Mouse (Mus musculus) urinary bladder, postnatal 14 days (tissue): Measurements from ENCODE around the gene Maf.
A peak's percentile ranks its signal among the peaks of the same experiment; 100 is the strongest.

Experiments
- DNase-seq: peaks from one replicate; pipeline ENCODE4 v3.0.0; 2021; ENCODE audit warnings: low spot score

Gene Maf

DNA sequence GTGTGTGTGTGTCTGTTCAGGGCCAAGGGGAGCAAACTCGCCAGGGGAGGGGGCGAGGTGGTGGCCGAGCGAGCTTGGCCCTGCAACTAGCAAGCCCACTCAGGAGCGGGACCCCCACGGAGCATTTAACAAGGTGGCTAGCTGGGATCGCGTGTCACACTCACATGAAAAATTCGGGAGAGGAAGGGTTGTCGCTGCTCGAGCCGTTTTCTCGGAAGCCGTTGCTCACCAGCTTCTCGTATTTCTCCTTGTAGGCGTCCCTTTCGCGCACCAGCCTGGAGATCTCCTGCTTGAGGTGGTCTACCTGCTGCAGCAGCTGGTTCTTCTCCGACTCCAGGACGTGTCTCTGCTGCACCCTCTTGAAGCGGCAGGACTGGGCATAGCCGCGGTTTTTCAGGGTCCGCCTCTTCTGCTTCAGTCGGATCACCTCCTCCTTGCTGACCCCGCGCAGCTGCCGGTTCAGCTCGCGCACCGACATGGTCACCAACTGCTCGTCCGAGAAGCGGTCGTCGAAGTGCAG is 1.9 kb downstream of the Maf start:
- DNase-seq, result peak; percentile 57

DNA sequence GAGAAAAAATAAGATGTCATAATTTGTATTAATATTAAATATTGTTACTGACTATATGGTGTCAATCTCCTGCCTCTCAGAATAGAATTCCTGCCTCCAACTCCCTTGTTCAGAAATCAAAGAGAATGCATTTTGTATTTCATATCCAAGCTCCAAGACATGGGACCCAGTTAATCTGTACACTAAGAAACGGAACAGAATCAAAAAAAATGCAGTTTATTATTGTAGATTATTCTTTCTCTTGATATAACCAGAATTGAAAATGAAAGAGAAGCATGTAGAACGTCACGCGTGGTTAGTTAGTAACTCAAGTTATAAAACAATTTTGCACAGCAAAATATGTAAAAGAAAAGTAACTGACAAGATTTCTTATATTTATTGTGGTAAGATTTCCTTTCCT is 4.5 kb downstream of the Maf start:
- DNase-seq, result no peak

DNA sequence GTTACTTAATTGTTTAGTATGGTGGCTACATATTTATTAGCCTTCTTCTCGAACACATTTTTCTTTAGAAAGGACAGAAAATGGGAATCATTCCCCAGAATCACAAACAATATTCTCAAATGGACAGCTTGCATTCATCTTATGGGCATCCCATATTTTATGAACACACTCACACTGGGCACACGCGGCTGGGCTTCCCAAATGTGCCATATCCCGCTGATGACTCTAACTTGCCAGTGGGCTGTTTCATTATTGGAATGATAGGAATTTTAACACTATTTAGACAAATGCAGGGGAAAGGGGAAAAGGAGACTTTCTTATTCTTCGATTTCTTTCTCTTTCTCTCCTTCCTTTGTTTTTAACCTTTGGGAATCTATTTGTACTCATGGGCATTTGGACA is 6.6 kb downstream of the Maf start:
- DNase-seq, result no peak

DNA sequence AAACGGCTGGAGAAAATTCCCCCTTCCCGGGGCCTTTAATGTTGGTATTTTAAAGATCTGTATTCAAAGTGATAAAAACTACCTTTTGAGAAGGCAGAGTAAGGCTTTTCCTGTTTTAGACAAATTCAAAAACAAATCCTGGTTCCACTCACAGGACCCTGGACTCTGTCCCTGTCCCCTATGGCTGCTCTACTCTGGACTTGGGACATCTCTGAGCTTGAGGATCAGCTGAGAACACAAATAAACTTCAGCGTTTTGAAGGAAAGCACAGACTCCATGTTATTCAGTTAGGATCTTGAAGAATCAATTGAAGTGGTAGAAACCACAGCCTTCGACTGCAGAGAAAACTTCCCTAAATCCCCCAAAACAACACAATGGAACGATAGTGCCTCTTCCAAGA is 8.4 kb downstream of the Maf start:
- no peak for DNase-seq

GRCm38 (mm10) chr8:115697410-115697809 is 10.2 kb downstream of the Maf start:
- DNase-seq, result no peak

DNA sequence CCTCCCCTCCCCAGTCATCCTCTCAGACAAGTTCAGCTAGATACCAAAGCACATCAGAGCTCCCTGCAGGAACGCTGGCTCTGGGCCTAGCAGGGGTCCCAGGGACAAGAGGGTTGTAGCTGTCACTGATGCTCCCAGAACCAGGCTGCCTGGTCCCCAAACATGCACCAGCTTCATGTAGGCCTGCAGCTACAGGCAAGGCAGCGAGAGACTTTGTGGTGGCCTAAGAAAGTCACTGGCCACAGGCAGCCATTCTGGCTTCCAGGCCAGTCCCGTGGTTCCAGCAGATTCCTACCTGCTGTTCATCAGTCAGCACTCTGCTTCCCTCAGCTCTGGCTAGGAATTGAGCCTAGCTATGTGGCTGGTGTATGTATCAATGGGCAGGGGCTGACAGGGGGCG is 10.9 kb downstream of the Maf start:
- no peak for DNase-seq

- no peak for DNase-seq
These were observed 20.2 kb downstream of the Maf start for GRCm38 (mm10) chr8:115687349-115687748.

GRCm38 (mm10) chr8:115683309-115683708 is 24.3 kb downstream of the Maf start:
- no peak for DNase-seq

GRCm38 (mm10) chr8:115679539-115679938 is 28.1 kb downstream of the Maf start:
- no peak for DNase-seq

DNA sequence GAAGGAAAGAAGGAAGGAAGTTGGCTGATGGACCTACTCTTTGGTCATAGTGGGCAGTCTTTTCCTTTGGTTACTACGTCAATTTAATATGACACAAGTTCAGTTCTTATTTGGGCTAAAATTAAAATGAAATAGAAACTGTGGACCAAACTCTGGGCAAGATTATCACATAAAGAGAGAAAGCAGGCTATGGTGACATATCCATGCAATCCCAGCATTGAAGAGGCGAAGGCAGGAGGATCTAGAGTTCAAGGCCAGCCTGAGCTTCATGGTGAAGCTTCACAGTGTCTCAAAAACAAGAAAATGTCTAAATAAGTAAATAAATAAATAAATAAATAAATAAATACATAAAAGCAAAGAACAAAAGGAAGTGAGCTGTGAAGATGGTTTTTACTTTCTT is 42.7 kb downstream of the Maf start:
- DNase-seq, result no peak

GRCm38 (mm10) chr8:115650110-115650521 is 57.5 kb downstream of the Maf start:
- DNase-seq, result no peak

- no peak for DNase-seq
These were observed 62.5 kb downstream of the Maf start for GRCm38 (mm10) chr8:115645139-115645538.

DNA sequence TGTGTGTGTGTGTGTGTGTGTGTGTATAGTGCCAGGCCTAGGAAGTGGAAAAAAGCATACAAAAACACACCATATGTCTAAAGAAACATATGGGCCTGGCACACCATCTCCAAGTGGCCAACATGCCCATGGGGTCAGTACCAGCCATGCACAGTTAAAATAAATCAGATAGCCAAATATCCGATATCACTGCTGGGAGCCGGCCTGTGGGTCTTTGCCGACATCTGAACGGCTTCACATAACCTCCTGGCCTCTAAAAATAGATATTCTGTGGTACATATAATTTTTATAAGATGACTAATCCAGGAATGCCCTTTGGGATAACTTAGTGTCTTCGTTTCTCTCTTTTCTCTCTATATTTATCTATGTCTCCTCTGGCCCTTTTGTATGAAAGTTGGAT is 65.7 kb downstream of the Maf start:
- DNase-seq, result no peak

DNA sequence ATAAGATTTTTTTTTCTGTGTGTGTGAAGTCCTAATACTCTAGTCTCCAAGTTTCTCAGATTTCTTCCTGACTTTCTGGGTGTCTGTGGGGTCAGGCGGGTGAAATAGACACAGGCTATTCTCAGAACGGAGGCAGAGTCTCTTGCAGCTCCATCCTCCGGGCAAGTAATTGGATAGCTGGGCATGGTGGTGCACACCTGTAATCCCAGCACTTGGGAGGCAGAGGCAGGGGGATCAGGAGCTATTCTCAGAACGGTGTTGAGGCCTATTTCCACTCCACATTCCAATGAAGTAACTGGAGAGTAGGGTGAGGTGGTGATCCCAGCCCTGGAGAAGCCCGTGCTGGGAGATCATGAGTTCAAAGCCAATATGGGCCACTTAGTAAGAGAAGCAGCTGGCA is 67.6 kb downstream of the Maf start:
- DNase-seq, result no peak

DNA sequence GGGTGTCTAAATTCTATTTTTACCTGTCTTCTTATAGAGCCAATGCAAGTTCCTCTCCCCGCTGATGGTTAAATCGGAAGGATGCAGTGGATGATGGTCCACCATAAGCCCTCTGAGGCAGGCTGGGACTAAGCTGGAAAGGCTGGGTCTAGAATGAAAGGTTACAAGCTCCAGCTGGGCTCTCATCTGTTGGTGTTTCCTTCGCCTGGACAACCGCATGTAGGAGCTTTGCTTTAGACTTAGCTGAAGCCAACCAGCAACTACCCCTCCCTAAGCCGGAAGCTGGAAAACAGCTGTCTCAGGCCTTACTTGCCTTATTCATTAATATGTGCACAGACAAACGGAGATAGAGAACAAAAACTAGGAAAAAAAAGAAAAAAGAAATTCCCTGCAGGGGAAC is 70.8 kb downstream of the Maf start:
- DNase-seq, result peak; percentile 21
